Comparison of ENCODE assay signal across 8 mouse cellular contexts in genomic region chr11:70843701-70844551, GRCm38 (mm10). TPM values are rescaled to one million over a fixed set of nuclear protein-coding genes. Genes with fewer than 3 reads are reported as not detected.
DNase-seq lines count a peak whose midpoint lies in the region; ATAC-seq and TF ChIP-seq lines count a peak whose summit lies in the region.

No protein-coding gene starts in this region.

- peak overlapping the region; percentile 94; the same call in 1 of the 2 replicates for H3K9ac ChIP-seq in forebrain, embryonic 14.5 days (ENCODE audit: low read length)
- peak overlapping the region; percentile 82; the same call in 1 of the 2 replicates for H3K9ac ChIP-seq in kidney, postnatal 0 days (ENCODE audit: low read depth, low read length)
- H3K9ac ChIP-seq in neural tube, embryonic 13.5 days: peak overlapping the region; percentile 94

- WGBS in lung, adult 2 months: 23% methylated on average over 12 of the region's 12 CpGs
- 23% methylated on average over 12 of the region's 12 CpGs for WGBS in forebrain, embryonic 14.5 days
- 16% methylated on average over 12 of the region's 12 CpGs for WGBS in kidney, postnatal 0 days
- 19% methylated on average over 12 of the region's 12 CpGs for WGBS in neural tube, embryonic 13.5 days

- H3K27me3 ChIP-seq in forebrain, embryonic 14.5 days (replicated peaks; ENCODE audit: control insufficient read depth, insufficient read depth, low read length): no peaks in the 10 kb centered on the region
- H3K27me3 ChIP-seq in kidney, postnatal 0 days (ENCODE audit: insufficient read depth, low read length): no peaks in the 10 kb centered on the region
- no peaks in the 10 kb centered on the region for H3K27me3 ChIP-seq in neural tube, embryonic 13.5 days

- peak overlapping the region; percentile 65 for H3K4me2 ChIP-seq in forebrain, embryonic 14.5 days (ENCODE audit: low read length)
- peak overlapping the region; percentile 85 for H3K4me2 ChIP-seq in kidney, postnatal 0 days (ENCODE audit: low read length)
- peak overlapping the region; percentile 89 for H3K4me2 ChIP-seq in neural tube, embryonic 13.5 days

- H3K36me3 ChIP-seq in forebrain, embryonic 14.5 days (ENCODE audit: control insufficient read depth, insufficient read depth, low read length): no peaks in the 10 kb centered on the region
- H3K36me3 ChIP-seq in kidney, postnatal 0 days (ENCODE audit: insufficient read depth, low read length): no peaks in the 10 kb centered on the region
- no peaks in the 10 kb centered on the region for H3K36me3 ChIP-seq in neural tube, embryonic 13.5 days

- no peak for DNase-seq in lung, adult 2 months
- DNase-seq in lung, postnatal 14 days: no peak
- DNase-seq in brain, adult 2 months (ENCODE audit: low read depth, low spot score): peak; percentile 40
- peak; percentile 2 for DNase-seq in forebrain, embryonic 14.5 days (ENCODE audit: low spot score)
- no peak for DNase-seq in kidney, postnatal 0 days (ENCODE audit: low spot score)
- DNase-seq in c-Kit-positive CD71-positive TER-119-positive erythroid progenitor cells, embryonic 14.5 days (ENCODE audit: low spot score): no peak
- no peak for DNase-seq in gastrocnemius, adult 8-10 months (ENCODE audit: low spot score in 2 of 2)

- no peak for TF ChIP-seq CTCF in lung, adult 2 months (IDR thresholded peaks at IDR 0.05; ENCODE audit: insufficient read depth, low read length)
- no peak for TF ChIP-seq CTCF in kidney, postnatal 0 days (IDR thresholded peaks at IDR 0.05; ENCODE audit: low read depth)

- H3K4me1 ChIP-seq in lung, adult 2 months (ENCODE audit: control insufficient read depth, insufficient read depth, low read length): peaks cover 12% of the 10 kb centered on the region
- H3K4me1 ChIP-seq in forebrain, embryonic 14.5 days (ENCODE audit: control insufficient read depth, insufficient read depth, low read length): peaks cover 13% of the 10 kb centered on the region; the same call in 1 of the 2 replicates
- peaks cover 14% of the 10 kb centered on the region for H3K4me1 ChIP-seq in kidney, postnatal 0 days (replicated peaks; ENCODE audit: insufficient read depth, low read length)
- peaks cover 22% of the 10 kb centered on the region for H3K4me1 ChIP-seq in neural tube, embryonic 13.5 days (replicated peaks)

- H3K4me3 ChIP-seq in lung, adult 2 months (replicated peaks; ENCODE audit: extremely low read depth, low read depth, low read length): peak overlapping the region; percentile 63
- peak overlapping the region; percentile 99 for H3K4me3 ChIP-seq in forebrain, embryonic 14.5 days (ENCODE audit: low read depth, low read length)
- peak overlapping the region; percentile 75 for H3K4me3 ChIP-seq in kidney, postnatal 0 days (replicated peaks; ENCODE audit: low read depth, low read length)
- H3K4me3 ChIP-seq in neural tube, embryonic 13.5 days: peak overlapping the region; percentile 93

- ATAC-seq in forebrain, embryonic 14.5 days: no peak; the same call in 1 of the 2 replicates
- ATAC-seq in kidney, postnatal 0 days (replicated peaks; ENCODE audit: low FRiP score, low read depth): peak; percentile 12; the same call in 1 of the 2 replicates
- ATAC-seq in neural tube, embryonic 13.5 days (ENCODE audit: low read depth): peak; percentile 34

- no peak for TF ChIP-seq POLR2A in lung, adult 2 months (IDR thresholded peaks at IDR 0.05; ENCODE audit: borderline replicate concordance, extremely low read depth, low read depth, low read length)

- no peak overlapping the region for H3K27ac ChIP-seq in forebrain, embryonic 14.5 days (ENCODE audit: low read depth, low read length)
- no peak overlapping the region for H3K27ac ChIP-seq in kidney, postnatal 0 days
- no peak overlapping the region; the same call in 1 of the 2 replicates for H3K27ac ChIP-seq in neural tube, embryonic 13.5 days (replicated peaks)

- no peaks in the 10 kb centered on the region for H3K9me3 ChIP-seq in forebrain, embryonic 14.5 days (replicated peaks; ENCODE audit: control insufficient read depth, low read length)
- H3K9me3 ChIP-seq in kidney, postnatal 0 days (replicated peaks; ENCODE audit: low read length): no peaks in the 10 kb centered on the region
- no peaks in the 10 kb centered on the region for H3K9me3 ChIP-seq in neural tube, embryonic 13.5 days

RNA-seq across cellular contexts. Expression of gene Rabep1, which starts 0.7 kb away (rescaled TPM):
- 3.4 TPM in 2 replicates for polyA plus RNA-seq in lung, adult 2 months (2012; rRNA removed)
- polyA plus RNA-seq in forebrain, embryonic 14.5 days (2014; fragmentation: Nextera tagmentation; extraction: Ambion mirVana): 50.3 and 62.7 TPM in 2 replicates
- polyA plus RNA-seq in kidney, postnatal 0 days (2015; fragmentation: Nextera tagmentation; extraction: Ambion mirVana): 35.4 and 37.5 TPM in 2 replicates
- 80.3 and 86.9 TPM in 2 replicates for polyA plus RNA-seq in neural tube, embryonic 13.5 days (2015; fragmentation: Nextera tagmentation; extraction: Ambion mirVana)
- total RNA-seq in gastrocnemius, adult 8-10 months (2022): 10 to 100 TPM; 36.0 to 42.2 (median 41.6) TPM

RNA-seq across cellular contexts. Expression of gene Scimp, which starts 31.5 kb away (rescaled TPM):
- polyA plus RNA-seq in lung, adult 2 months (2012; rRNA removed): 2.6 and 3.5 TPM in 2 replicates
- not detected in 2 replicates for polyA plus RNA-seq in forebrain, embryonic 14.5 days (2014; fragmentation: Nextera tagmentation; extraction: Ambion mirVana)
- polyA plus RNA-seq in kidney, postnatal 0 days (2015; fragmentation: Nextera tagmentation; extraction: Ambion mirVana): 0.55 and 0.84 TPM in 2 replicates
- not detected in 2 replicates for polyA plus RNA-seq in neural tube, embryonic 13.5 days (2015; fragmentation: Nextera tagmentation; extraction: Ambion mirVana)
- total RNA-seq in gastrocnemius, adult 8-10 months (2022): not detected

Comparison
In these comparisons a context has a peak if more than half of its experiments do, and no peak if none do; other contexts are left out.
1. DNase-seq: peak in brain, adult 2 months (single experiment) and forebrain, embryonic 14.5 days (single experiment); none in lung, adult 2 months (single experiment), lung, postnatal 14 days (single experiment), kidney, postnatal 0 days (single experiment), c-Kit-positive CD71-positive TER-119-positive erythroid progenitor cells, embryonic 14.5 days (single experiment) and gastrocnemius, adult 8-10 months (0 of 2).
2. Peak in every context shown above with its lines, with median percentiles within 50 percentile points of each other: H3K4me3 ChIP-seq, H3K4me2 ChIP-seq and H3K9ac ChIP-seq.